Mouse (Mus musculus): ENCODE measurements around the gene Lrrfip1.

GRCm38 (mm10) chr1:91017111-91017758 lies 18.7 kb downstream of the Lrrfip1 start:
- TF ChIP-seq CTCF (IDR thresholded peaks at IDR 0.05; ENCODE audit: low read depth), result peak; percentile 14; the same call in 1 of the 2 replicates
- TF ChIP-seq EP300 (IDR thresholded peaks at IDR 0.05; ENCODE audit: low read depth), result peak; percentile 60; the same call in 1 of the 2 replicates
